Mouse (Mus musculus): ENCODE data around the gene 1110017D15Rik. TPM values are rescaled to one million over a fixed set of nuclear protein-coding genes. Genes with fewer than 3 reads are reported as not detected.
A peak's percentile ranks its signal among the peaks of the same experiment; 100 is the strongest.
"Not testable (repeated sequence)": the region's sequence is repeated elsewhere in the genome, so short reads cannot be mapped to it uniquely, and the experiment has no call there.

The 1110017D15Rik gene
- polyA plus RNA-seq, 1 experiment from 2014 or later: 1.0 TPM

- H3K27me3 ChIP-seq (ENCODE audit: control insufficient read depth, insufficient read depth, low read length): no peaks in the 10 kb centered on the region
- peaks cover 6% of the 10 kb centered on the region; the same call in 1 of the 2 replicates for H3K4me1 ChIP-seq (ENCODE audit: control insufficient read depth, insufficient read depth, low read length)
- WGBS: 61% methylated on average over 17 of the region's 17 CpGs
- no peak for ATAC-seq (ENCODE audit: low FRiP score, low TSS enrichment)
- H3K4me2 ChIP-seq (replicated peaks; ENCODE audit: low read depth, low read length): no peak overlapping the region
- no peak overlapping the region for H3K9ac ChIP-seq (ENCODE audit: low read depth, low read length)
- no peaks in the 10 kb centered on the region for H3K36me3 ChIP-seq (ENCODE audit: control insufficient read depth, insufficient read depth, low read length)
- H3K27ac ChIP-seq (ENCODE audit: low read depth, low read length): no peak overlapping the region
- H3K9me3 ChIP-seq (ENCODE audit: control insufficient read depth, low read length): no peaks in the 10 kb centered on the region
- H3K4me3 ChIP-seq (ENCODE audit: low read length): no peak overlapping the region
Measured at GRCm38 (mm10) chr4:41468396-41469080, 48.6 kb downstream of the 1110017D15Rik start.

GRCm38 (mm10) chr4:41465287-41465665 is 51.9 kb downstream of the 1110017D15Rik start:
- peak overlapping the region; percentile 79 for H3K9ac ChIP-seq (ENCODE audit: low read depth, low read length)
- H3K4me2 ChIP-seq (replicated peaks; ENCODE audit: low read depth, low read length): peak overlapping the region; percentile 52
- whole genome bisulfite sequencing: 6% methylated on average over 17 of the region's 17 CpGs
- ATAC-seq (ENCODE audit: low FRiP score, low TSS enrichment): peak; percentile 22
- no peaks in the 10 kb centered on the region for H3K27me3 ChIP-seq (ENCODE audit: control insufficient read depth, insufficient read depth, low read length)
- no peaks in the 10 kb centered on the region for H3K36me3 ChIP-seq (ENCODE audit: control insufficient read depth, insufficient read depth, low read length)
- H3K4me1 ChIP-seq (ENCODE audit: control insufficient read depth, insufficient read depth, low read length): peaks cover 11% of the 10 kb centered on the region; the same call in 1 of the 2 replicates
- no peaks in the 10 kb centered on the region for H3K9me3 ChIP-seq (ENCODE audit: control insufficient read depth, low read length)
- peak overlapping the region; percentile 65 for H3K4me3 ChIP-seq (ENCODE audit: low read length)
- H3K27ac ChIP-seq (ENCODE audit: low read depth, low read length): peak overlapping the region; percentile 42; the same call in 1 of the 2 replicates

GRCm38 (mm10) chr4:41464345-41465286 is 52.5 kb downstream of the 1110017D15Rik start, which contains the start of the genes Kif24 and Nudt2:
TSS of gene Kif24 (minus strand) at chr4:41464887.
TSS of gene Nudt2 (plus strand) at chr4:41465151.
- peak; percentile 98 for ATAC-seq (ENCODE audit: low FRiP score, low TSS enrichment)
- H3K4me2 ChIP-seq (replicated peaks; ENCODE audit: low read depth, low read length): peak within 1 kb of the TSS; percentile 72
- H3K4me3 ChIP-seq (ENCODE audit: low read length): peak within 1 kb of the TSS; percentile 65
- WGBS: under 1% methylated on average over 70 of the region's 70 CpGs
- H3K27me3 ChIP-seq (ENCODE audit: control insufficient read depth, insufficient read depth, low read length): no peaks in the 10 kb centered on the region
- no peaks in the 10 kb centered on the region for H3K9me3 ChIP-seq (ENCODE audit: control insufficient read depth, low read length)
- peak within 1 kb of the TSS; percentile 79 for H3K9ac ChIP-seq (ENCODE audit: low read depth, low read length)
- no peaks in the 10 kb centered on the region for H3K36me3 ChIP-seq (ENCODE audit: control insufficient read depth, insufficient read depth, low read length)
- peaks cover 11% of the 10 kb centered on the region; the same call in 1 of the 2 replicates for H3K4me1 ChIP-seq (ENCODE audit: control insufficient read depth, insufficient read depth, low read length)
- peak within 1 kb of the TSS; percentile 53 for H3K27ac ChIP-seq (ENCODE audit: low read depth, low read length)

- H3K4me2 ChIP-seq (replicated peaks; ENCODE audit: low read depth, low read length): peak overlapping the region; percentile 72
- H3K36me3 ChIP-seq (ENCODE audit: control insufficient read depth, insufficient read depth, low read length); ATAC-seq (ENCODE audit: low FRiP score, low TSS enrichment); H3K9ac ChIP-seq (ENCODE audit: low read depth, low read length); H3K9me3 ChIP-seq (ENCODE audit: control insufficient read depth, low read length); H3K27ac ChIP-seq (ENCODE audit: low read depth, low read length); H3K27me3 ChIP-seq (ENCODE audit: control insufficient read depth, insufficient read depth, low read length): not testable (repeated sequence)
- H3K4me1 ChIP-seq (ENCODE audit: control insufficient read depth, insufficient read depth, low read length): peaks cover 11% of the 10 kb centered on the region; the same call in 1 of the 2 replicates
- H3K4me3 ChIP-seq (ENCODE audit: low read length): peak overlapping the region; percentile 65; the same call in 1 of the 2 replicates
- 80% methylated on average over 3 of the region's 3 CpGs for WGBS
Measured at GRCm38 (mm10) chr4:41463051-41463738, 53.9 kb downstream of the 1110017D15Rik start.

GRCm38 (mm10) chr4:41460690-41461089 is 56.4 kb downstream of the 1110017D15Rik start:
- no peaks in the 10 kb centered on the region for H3K27me3 ChIP-seq (ENCODE audit: control insufficient read depth, insufficient read depth, low read length)
- H3K9me3 ChIP-seq (ENCODE audit: control insufficient read depth, low read length): no peaks in the 10 kb centered on the region
- no peak overlapping the region for H3K4me3 ChIP-seq (ENCODE audit: low read length)
- H3K9ac ChIP-seq (ENCODE audit: low read depth, low read length): no peak overlapping the region
- ATAC-seq (ENCODE audit: low FRiP score, low TSS enrichment): no peak
- 97% methylated on average over 1 of the region's 1 CpGs for WGBS
- no peak overlapping the region for H3K27ac ChIP-seq (ENCODE audit: low read depth, low read length)
- no peaks in the 10 kb centered on the region for H3K36me3 ChIP-seq (ENCODE audit: control insufficient read depth, insufficient read depth, low read length)
- peaks cover 11% of the 10 kb centered on the region; the same call in 1 of the 2 replicates for H3K4me1 ChIP-seq (ENCODE audit: control insufficient read depth, insufficient read depth, low read length)
- no peak overlapping the region for H3K4me2 ChIP-seq (replicated peaks; ENCODE audit: low read depth, low read length)

Other genes starting within 250 kb of the 1110017D15Rik start
- 37.2 and 65.5 TPM in 2 replicates for gene Ubap2, start 242.2 kb downstream of the 1110017D15Rik start, polyA plus RNA-seq (2014; fragmentation: Nextera tagmentation; extraction: Ambion mirVana)
- gene Dcaf12, start 202.4 kb downstream of the 1110017D15Rik start, polyA plus RNA-seq (2014; fragmentation: Nextera tagmentation; extraction: Ambion mirVana): 36.6 and 53.0 TPM in 2 replicates
- 39.7 and 59.5 TPM in 2 replicates for gene Ubap1, start 168.3 kb downstream of the 1110017D15Rik start, polyA plus RNA-seq (2014; fragmentation: Nextera tagmentation; extraction: Ambion mirVana)
- gene Kif24, start 52.4 kb downstream of the 1110017D15Rik start, polyA plus RNA-seq (2014; fragmentation: Nextera tagmentation; extraction: Ambion mirVana): 8.5 and 9.3 TPM in 2 replicates
- gene Nudt2, start 52.2 kb downstream of the 1110017D15Rik start, polyA plus RNA-seq (2014; fragmentation: Nextera tagmentation; extraction: Ambion mirVana): 61.5 and 75.7 TPM in 2 replicates
- 3.8 and 8.9 TPM in 2 replicates for gene AI464131, start 14.3 kb downstream of the 1110017D15Rik start, polyA plus RNA-seq (2014; fragmentation: Nextera tagmentation; extraction: Ambion mirVana)
- gene Fam219a, start 52.2 kb upstream of the 1110017D15Rik start, polyA plus RNA-seq (2014; fragmentation: Nextera tagmentation; extraction: Ambion mirVana): 2.2 and 2.7 TPM in 2 replicates
- 2.2 and 2.4 TPM in 2 replicates for gene Dnaic1, start 52.4 kb upstream of the 1110017D15Rik start, polyA plus RNA-seq (2014; fragmentation: Nextera tagmentation; extraction: Ambion mirVana)
- gene Enho, start 123.0 kb upstream of the 1110017D15Rik start, polyA plus RNA-seq (2014; fragmentation: Nextera tagmentation; extraction: Ambion mirVana): 23.2 and 23.5 TPM in 2 replicates
- gene Cntfr, start 179.8 kb upstream of the 1110017D15Rik start, polyA plus RNA-seq (2014; fragmentation: Nextera tagmentation; extraction: Ambion mirVana): 16.6 and 31.5 TPM in 2 replicates
- 122 and 125 TPM in 2 replicates for gene Il11ra1, start 182.7 kb upstream of the 1110017D15Rik start, polyA plus RNA-seq (2014; fragmentation: Nextera tagmentation; extraction: Ambion mirVana)
- 86.2 and 91.3 TPM in 2 replicates for gene Rpp25l, start 196.2 kb upstream of the 1110017D15Rik start, polyA plus RNA-seq (2014; fragmentation: Nextera tagmentation; extraction: Ambion mirVana)
- gene Dctn3, start 205.8 kb upstream of the 1110017D15Rik start, polyA plus RNA-seq (2014; fragmentation: Nextera tagmentation; extraction: Ambion mirVana): 107 and 114 TPM in 2 replicates
- gene Arid3c, start 213.8 kb upstream of the 1110017D15Rik start, polyA plus RNA-seq (2014; fragmentation: Nextera tagmentation; extraction: Ambion mirVana): 0.12 TPM in 1 of 2 replicates, not detected in the other
- 35.0 and 42.1 TPM in 2 replicates for gene Galt, start 237.9 kb upstream of the 1110017D15Rik start, polyA plus RNA-seq (2014; fragmentation: Nextera tagmentation; extraction: Ambion mirVana)
- gene Sigmar1, start 238.8 kb upstream of the 1110017D15Rik start, polyA plus RNA-seq (2014; fragmentation: Nextera tagmentation; extraction: Ambion mirVana): 80.8 and 92.2 TPM in 2 replicates